Mouse (Mus musculus): Measurements from ENCODE around the gene Tmem267. TPM values are rescaled to one million over a fixed set of nuclear protein-coding genes. Genes with fewer than 3 reads are reported as not detected.

Gene Tmem267
- polyA plus RNA-seq, 1 experiment from 2014 or later: 1.7 TPM

DNA sequence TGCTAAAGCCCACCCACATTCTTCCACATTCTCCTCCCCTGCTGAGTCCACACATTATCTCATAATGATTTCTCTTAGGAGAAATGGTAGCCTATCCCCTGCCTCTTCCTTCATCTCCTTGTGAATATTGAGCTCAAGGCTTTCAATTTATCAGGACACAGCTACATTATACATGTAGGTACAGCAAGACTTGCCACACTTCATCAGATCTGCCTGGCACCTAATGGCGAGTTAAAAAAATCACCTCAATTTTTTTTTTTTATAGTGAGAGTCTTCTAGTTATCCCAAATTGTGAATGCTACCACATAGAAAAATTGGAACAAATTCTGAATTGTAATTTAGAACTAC, 161.8 kb downstream of the Tmem267 start:
- Histone ChIP-seq H3K9ac (ENCODE audit: low read length) (no peak overlapping the region), H3K36me3 (ENCODE audit: control insufficient read depth, insufficient read depth) (no peaks in the 10 kb centered on the region), H3K4me1 (ENCODE audit: control insufficient read depth, insufficient read depth, low read length) (no peaks in the 10 kb centered on the region), H3K4me3 (ENCODE audit: low read length) (no peak overlapping the region), H3K27ac (ENCODE audit: low read length) (no peak overlapping the region), H3K9me3 (replicated peaks; ENCODE audit: control insufficient read depth, low read length) (no peaks in the 10 kb centered on the region), H3K4me2 (ENCODE audit: low read depth, low read length) (no peak overlapping the region), H3K27me3 (ENCODE audit: control insufficient read depth, insufficient read depth, low read length) (no peaks in the 10 kb centered on the region)
- no peak for ATAC-seq (replicated peaks; ENCODE audit: extremely low read depth, insufficient read depth, low FRiP score)
- WGBS: 62% methylated on average over 1 of the region's 1 CpGs

DNA sequence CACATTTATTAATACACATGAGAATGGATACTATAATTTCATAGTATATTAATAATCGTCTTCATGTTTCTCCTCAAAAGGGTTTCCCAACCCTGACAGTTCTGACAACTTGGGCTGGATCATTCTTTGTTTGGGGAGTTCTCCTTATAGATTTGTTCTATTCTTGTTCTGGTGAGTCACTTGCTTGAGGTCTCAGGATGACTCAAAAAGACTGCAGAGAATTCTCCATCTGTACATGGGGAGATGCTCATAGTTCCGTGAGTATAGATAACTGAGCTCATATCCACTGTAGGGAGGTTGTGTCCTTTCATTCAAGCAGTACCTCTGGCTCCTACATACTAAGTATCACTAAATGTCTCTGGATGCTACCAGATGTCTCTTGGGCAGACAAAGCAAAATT, 166.9 kb downstream of the Tmem267 start:
- Histone ChIP-seq H3K27ac (ENCODE audit: low read length) (no peak overlapping the region), H3K4me2 (ENCODE audit: low read depth, low read length) (no peak overlapping the region), H3K27me3 (ENCODE audit: control insufficient read depth, insufficient read depth, low read length) (no peaks in the 10 kb centered on the region), H3K9ac (ENCODE audit: low read length) (no peak overlapping the region), H3K4me1 (ENCODE audit: control insufficient read depth, insufficient read depth, low read length) (no peaks in the 10 kb centered on the region), H3K9me3 (replicated peaks; ENCODE audit: control insufficient read depth, low read length) (no peaks in the 10 kb centered on the region), H3K36me3 (ENCODE audit: control insufficient read depth, insufficient read depth) (no peaks in the 10 kb centered on the region), H3K4me3 (ENCODE audit: low read length) (no peak overlapping the region)
- ATAC-seq (replicated peaks; ENCODE audit: extremely low read depth, insufficient read depth, low FRiP score): no peak
- 74% methylated on average over 2 of the region's 2 CpGs for WGBS

DNA sequence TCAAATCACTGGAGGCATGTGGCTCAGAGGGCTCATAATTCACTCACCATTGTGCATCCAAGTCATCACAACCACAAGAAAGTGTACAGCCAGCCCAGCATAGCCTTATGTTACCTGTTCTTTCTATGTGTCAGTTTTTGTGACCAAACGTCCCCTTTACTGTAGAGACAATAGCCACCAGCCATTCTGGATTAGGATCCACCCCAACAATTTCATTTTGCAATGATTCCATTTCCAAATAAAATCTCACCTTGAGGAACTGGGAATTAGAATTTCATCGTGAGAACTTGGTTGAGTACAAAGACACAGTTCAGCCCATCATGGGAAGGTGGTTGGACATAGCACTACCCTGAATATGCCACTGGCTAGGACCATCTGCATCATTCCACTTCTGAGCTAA, 168.4 kb downstream of the Tmem267 start:
- no peaks in the 10 kb centered on the region for H3K9me3 ChIP-seq (replicated peaks; ENCODE audit: control insufficient read depth, low read length)
- no peak overlapping the region for H3K27ac ChIP-seq (ENCODE audit: low read length)
- no peak overlapping the region for H3K4me2 ChIP-seq (ENCODE audit: low read depth, low read length)
- H3K27me3 ChIP-seq (ENCODE audit: control insufficient read depth, insufficient read depth, low read length): no peaks in the 10 kb centered on the region
- ATAC-seq (replicated peaks; ENCODE audit: extremely low read depth, insufficient read depth, low FRiP score): no peak
- H3K36me3 ChIP-seq (ENCODE audit: control insufficient read depth, insufficient read depth): no peaks in the 10 kb centered on the region
- H3K4me3 ChIP-seq (ENCODE audit: low read length): no peak overlapping the region
- H3K4me1 ChIP-seq (ENCODE audit: control insufficient read depth, insufficient read depth, low read length): no peaks in the 10 kb centered on the region
- WGBS: 63% methylated on average over 2 of the region's 2 CpGs
- H3K9ac ChIP-seq (ENCODE audit: low read length): no peak overlapping the region

DNA sequence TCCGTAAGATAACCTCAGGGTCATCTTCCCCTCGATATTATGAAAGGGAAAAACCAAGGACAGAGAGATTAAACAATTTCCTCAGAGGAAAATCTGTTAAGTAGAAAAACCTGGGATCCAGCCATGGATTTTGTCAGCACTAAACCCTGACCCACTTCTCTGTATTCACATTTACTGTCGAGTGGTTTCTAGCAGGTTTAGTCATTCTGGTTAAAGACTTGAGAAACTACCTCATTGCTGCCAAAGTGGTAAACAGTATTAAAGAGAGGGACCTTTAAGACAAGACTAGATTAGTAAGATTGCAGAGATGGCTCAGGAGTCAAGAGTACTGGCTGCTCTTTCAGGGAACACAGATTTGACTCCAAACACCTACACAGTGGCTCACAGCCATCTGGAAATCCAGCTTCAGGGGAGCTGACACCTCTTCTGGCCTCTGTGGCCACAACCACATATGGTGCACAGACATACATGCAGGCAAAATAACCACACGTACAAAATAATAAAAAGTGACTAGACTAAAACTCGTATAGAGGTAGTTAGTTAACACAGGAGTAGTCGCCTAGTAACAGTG, 169.1 kb downstream of the Tmem267 start:
- no peak for ATAC-seq (replicated peaks; ENCODE audit: extremely low read depth, insufficient read depth, low FRiP score)
- H3K4me1 ChIP-seq (ENCODE audit: control insufficient read depth, insufficient read depth, low read length): no peaks in the 10 kb centered on the region
- no peak overlapping the region for H3K27ac ChIP-seq (ENCODE audit: low read length)
- H3K4me2 ChIP-seq (ENCODE audit: low read depth, low read length): no peak overlapping the region
- no peak overlapping the region for H3K9ac ChIP-seq (ENCODE audit: low read length)
- H3K36me3 ChIP-seq (ENCODE audit: control insufficient read depth, insufficient read depth): no peaks in the 10 kb centered on the region
- no peaks in the 10 kb centered on the region for H3K27me3 ChIP-seq (ENCODE audit: control insufficient read depth, insufficient read depth, low read length)
- 73% methylated on average over 6 of the region's 6 CpGs for WGBS
- no peak overlapping the region for H3K4me3 ChIP-seq (ENCODE audit: low read length)
- no peaks in the 10 kb centered on the region for H3K9me3 ChIP-seq (replicated peaks; ENCODE audit: control insufficient read depth, low read length)

Other genes with a start within 250 kb of the Tmem267 start
- 25.5 TPM in 2 replicates for gene Paip1, start 59.4 kb upstream of the Tmem267 start, polyA plus RNA-seq (2015; fragmentation: Nextera tagmentation; extraction: Ambion mirVana)
- gene 4833420G17Rik, start 25.3 kb upstream of the Tmem267 start, polyA plus RNA-seq (2015; fragmentation: Nextera tagmentation; extraction: Ambion mirVana): 36.1 and 40.4 TPM in 2 replicates
- gene 3110070M22Rik, start 344 bp downstream of the Tmem267 start, polyA plus RNA-seq (2015; fragmentation: Nextera tagmentation; extraction: Ambion mirVana): 0.74 and 0.96 TPM in 2 replicates
- gene Ccl28, start 135.8 kb downstream of the Tmem267 start, polyA plus RNA-seq (2015; fragmentation: Nextera tagmentation; extraction: Ambion mirVana): not detected in 2 replicates
- gene Hmgcs1, start 202.3 kb downstream of the Tmem267 start, polyA plus RNA-seq (2015; fragmentation: Nextera tagmentation; extraction: Ambion mirVana): 72.0 and 79.0 TPM in 2 replicates

Data from heart, embryonic 16.5 days (tissue).